Mouse (Mus musculus) liver, adult 2 months (tissue): ENCODE results near the gene Ntn5. TPM values are rescaled to one million over a fixed set of nuclear protein-coding genes. Genes with fewer than 3 reads are reported as not detected.

Experiments used
- DNase-seq: peaks from one replicate; pipeline ENCODE4 v3.0.0-alpha.2; 2011; ENCODE audit warnings: low read depth, low spot score; ENCODE audit errors: extremely low read depth
- H3K27ac ChIP-seq: fragments of 200-500 bp; replicated peaks from 2 replicates; pipeline ENCODE4 v1.5.1; 2012; ENCODE audit warnings: low read depth, mild to moderate bottlenecking, control low read depth, inconsistent platforms, low read length; ENCODE audit not compliant: insufficient read depth
- H3K27me3 ChIP-seq: fragments of 200-500 bp; 2 replicates; pipeline ENCODE4 v1.6.1; 2012; ENCODE audit warnings: mild to moderate bottlenecking, moderate library complexity, low read length, inconsistent platforms; ENCODE audit not compliant: control insufficient read depth, insufficient read depth
- H3K36me3 ChIP-seq: fragments of 200-500 bp; 2 replicates; pipeline ENCODE4 v1.6.1; 2012; ENCODE audit warnings: low read length, inconsistent platforms; ENCODE audit not compliant: control insufficient read depth, insufficient read depth
- H3K4me1 ChIP-seq: fragments of 200-500 bp; 2 replicates; pipeline ENCODE4 v1.6.1; 2011; ENCODE audit warnings: low read length; ENCODE audit not compliant: control insufficient read depth, insufficient read depth
- H3K4me3 ChIP-seq: fragments of 200-500 bp; 2 replicates; pipeline ENCODE4 v1.5.1; 2011; ENCODE audit warnings: low read depth, mild to moderate bottlenecking, control low read depth, low read length, moderate library complexity; ENCODE audit not compliant: insufficient read depth
- H3K79me2 ChIP-seq: fragments of 200-500 bp; 2 replicates; pipeline ENCODE4 v1.6.1; 2012; ENCODE audit warnings: inconsistent platforms, mild to moderate bottlenecking, low read length, moderate library complexity; ENCODE audit not compliant: control insufficient read depth, insufficient read depth
- H3K9ac ChIP-seq: fragments of 200-500 bp; 2 replicates; pipeline ENCODE4 v1.6.1; 2012; ENCODE audit warnings: low read depth, mild to moderate bottlenecking, control low read depth, inconsistent platforms, low read length
- CTCF ChIP-seq: fragments of 200-500 bp; IDR thresholded peaks from 2 replicates; pipeline ENCODE4 v1.5.1; 2011; ENCODE audit warnings: low read depth, low read length, control low read depth
- POLR2A ChIP-seq: fragments of 200-500 bp; IDR thresholded peaks from 2 replicates; pipeline ENCODE4 v1.6.1; 2011; ENCODE audit warnings: low read length, control low read depth; ENCODE audit not compliant: insufficient read depth; ENCODE audit errors: extremely low read depth
- WGBS: fragments of 180-500 bp; shearing (Covaris S2); methylation state at CpG from one replicate; pipeline ENCODE4 v1.1.7; 2018; 5-methylcytosine and 5-hydroxymethylcytosine counted together
- polyA plus RNA-seq: library from polyadenylated mRNA; depleted of rRNA; stranded (reverse); fragments of >200 nt; gene quantifications from 2 replicates; pipeline ENCODE4 v1.2.3, GENCODE M21; 2012
- total RNA-seq: library from RNA; depleted of rRNA; stranded (reverse); fragments of >200 nt; gene quantifications from 2 replicates; pipeline ENCODE4 v1.2.3, GENCODE M21; 2014

Ntn5 gene
- total and polyA plus RNA-seq, 2 experiments: not detected

- DNase-seq: no peak
- WGBS: 11% methylated on average over 35 of the region's 36 CpGs
- Histone ChIP-seq H3K27me3 (peaks cover 7% of the 10 kb centered on the region; the same call in 1 of the 2 replicates), H3K27ac (no peak within 1 kb of the TSS), H3K4me1 (peaks cover 12% of the 10 kb centered on the region), H3K4me3 (peak within 1 kb of the TSS; percentile 37; the same call in 1 of the 2 replicates), H3K9ac (peak within 1 kb of the TSS; percentile 67), H3K79me2 (no peaks in the 10 kb centered on the region), H3K36me3 (no peaks in the 10 kb centered on the region)
- TF ChIP-seq CTCF (no peak), POLR2A (no peak)
Measured at GRCm38 (mm10) chr7:45699523-45700141, 15.8 kb downstream of the Ntn5 start, which contains the start of gene Car11. TSS of gene Car11 (plus strand) at chr7:45699843.

- Histone ChIP-seq H3K4me1 (peaks cover 12% of the 10 kb centered on the region), H3K79me2 (no peaks in the 10 kb centered on the region), H3K27me3 (peaks cover 7% of the 10 kb centered on the region; the same call in 1 of the 2 replicates), H3K4me3 (peak overlapping the region; percentile 37; the same call in 1 of the 2 replicates), H3K9ac (peak overlapping the region; percentile 67), H3K36me3 (no peaks in the 10 kb centered on the region), H3K27ac (no peak overlapping the region)
- 4% methylated on average over 19 of the region's 20 CpGs for WGBS
- no peak for TF ChIP-seq POLR2A
- TF ChIP-seq CTCF: no peak
- DNase-seq: peak; percentile 75
Measured at GRCm38 (mm10) chr7:45700301-45701015, 16.6 kb downstream of the Ntn5 start.

GRCm38 (mm10) chr7:45701072-45701471 lies 17.2 kb downstream of the Ntn5 start:
- Histone ChIP-seq H3K4me1 (peaks cover 12% of the 10 kb centered on the region), H3K79me2 (no peaks in the 10 kb centered on the region), H3K27ac (no peak overlapping the region), H3K4me3 (no peak overlapping the region), H3K9ac (no peak overlapping the region), H3K36me3 (no peaks in the 10 kb centered on the region), H3K27me3 (peaks cover 7% of the 10 kb centered on the region; the same call in 1 of the 2 replicates)
- DNase-seq: no peak
- no peak for TF ChIP-seq CTCF
- TF ChIP-seq POLR2A: no peak
- 46% methylated on average over 11 of the region's 11 CpGs for WGBS

DNA sequence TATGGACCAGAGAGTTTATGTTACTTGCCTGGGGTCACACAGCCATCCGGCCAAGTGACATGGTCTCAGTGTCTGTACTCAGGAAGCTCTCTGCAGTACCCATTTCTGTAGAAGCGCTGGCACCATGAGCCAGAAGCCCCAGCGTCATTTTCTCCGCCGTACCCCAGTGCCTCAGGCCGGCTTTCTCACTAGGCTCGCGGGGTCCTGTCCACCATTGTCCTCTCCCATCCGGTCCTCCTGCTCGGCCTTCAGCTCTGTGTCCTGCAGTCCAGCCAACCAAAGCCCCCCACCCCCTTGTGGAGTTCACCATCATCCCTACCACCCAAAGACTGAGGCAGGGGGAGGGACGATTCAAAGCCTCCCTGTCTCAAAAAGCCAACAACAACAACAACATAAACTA lies 17.8 kb downstream of the Ntn5 start:
- WGBS: 89% methylated on average over 11 of the region's 11 CpGs
- Histone ChIP-seq H3K27me3 (peaks cover 7% of the 10 kb centered on the region; the same call in 1 of the 2 replicates), H3K9ac (no peak overlapping the region), H3K4me1 (peaks cover 12% of the 10 kb centered on the region), H3K4me3 (no peak overlapping the region), H3K36me3 (no peaks in the 10 kb centered on the region), H3K79me2 (no peaks in the 10 kb centered on the region; the same call in 1 of the 2 replicates), H3K27ac (no peak overlapping the region)
- no peak for DNase-seq
- TF ChIP-seq CTCF (no peak), POLR2A (no peak)

DNA sequence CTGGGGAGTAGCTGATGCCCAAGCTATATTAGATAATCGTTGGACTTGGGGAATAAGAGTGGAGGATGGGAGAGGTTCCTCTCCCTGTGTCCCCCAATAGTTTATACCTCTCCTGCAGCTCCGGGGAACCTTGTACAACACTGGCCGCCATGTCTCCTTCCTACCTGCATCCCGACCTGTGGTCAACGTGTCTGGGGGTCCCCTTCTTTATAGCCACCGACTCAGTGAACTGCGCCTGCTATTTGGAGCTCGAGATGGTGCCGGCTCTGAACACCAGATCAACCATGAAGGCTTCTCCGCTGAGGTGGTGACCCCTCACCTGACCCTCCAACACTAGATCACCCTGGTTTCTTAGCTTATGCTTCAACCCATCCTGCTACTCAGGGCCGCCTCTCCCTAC lies 18.5 kb downstream of the Ntn5 start:
- Histone ChIP-seq H3K27ac (no peak overlapping the region), H3K36me3 (no peaks in the 10 kb centered on the region), H3K9ac (no peak overlapping the region), H3K4me3 (no peak overlapping the region), H3K79me2 (no peaks in the 10 kb centered on the region; the same call in 1 of the 2 replicates), H3K4me1 (peaks cover 12% of the 10 kb centered on the region), H3K27me3 (peaks cover 7% of the 10 kb centered on the region; the same call in 1 of the 2 replicates)
- TF ChIP-seq CTCF: no peak
- TF ChIP-seq POLR2A: no peak
- 93% methylated on average over 11 of the region's 11 CpGs for WGBS
- DNase-seq: no peak
